Mouse (Mus musculus) testis, adult 2 months (tissue): ENCODE results near the gene Armc5.

Source experiments
- CTCF ChIP-seq: fragments of 200-500 bp; IDR thresholded peaks from 2 replicates; pipeline ENCODE4 v1.5.1; 2012; ENCODE audit warnings: low read depth, mild to moderate bottlenecking, inconsistent platforms, low read length, moderate library complexity; ENCODE audit not compliant: control insufficient read depth, insufficient read depth, insufficient replicate concordance
- POLR2A ChIP-seq: fragments of 200-500 bp; IDR thresholded peaks from 2 replicates; pipeline ENCODE4 v1.6.1; 2012; ENCODE audit warnings: low read depth, mild to moderate bottlenecking, inconsistent platforms, low read length, moderate library complexity; ENCODE audit not compliant: control insufficient read depth

GRCm38 (mm10) chr7:128267391-128267790, 30.2 kb downstream of the Armc5 start:
- TF ChIP-seq CTCF (no peak), POLR2A (no peak)
